Mouse (Mus musculus) kidney, embryonic 16.5 days (tissue): Measurements from ENCODE around the gene Myoz1. TPM values are rescaled to one million over a fixed set of nuclear protein-coding genes. Genes with fewer than 3 reads are reported as not detected.
A peak's percentile ranks its signal among the peaks of the same experiment; 100 is the strongest.
"Not testable (repeated sequence)": the region's sequence is repeated elsewhere in the genome, so short reads cannot be mapped to it uniquely, and the experiment has no call there.

Experiments used
- ATAC-seq: fragments of 200-750 bp; cut with Nextera tagmentation; 2 replicates; pipeline ENCODE4 v1.8.0; 2017; ENCODE audit warnings: moderate TSS enrichment; ENCODE audit not compliant: low FRiP score, low TSS enrichment
- H3K27ac ChIP-seq: fragments of 300-500 bp; sonication (generic); 2 replicates; pipeline ENCODE4 v1.5.1; 2014; ENCODE audit warnings: low read length
- H3K27me3 ChIP-seq: fragments of 300-500 bp; sonication (generic); 2 replicates; pipeline ENCODE4 v1.6.1; 2014; ENCODE audit warnings: low read length, control low read depth, mixed read lengths; ENCODE audit not compliant: insufficient read depth
- H3K36me3 ChIP-seq: fragments of 300-500 bp; sonication (generic); 2 replicates; pipeline ENCODE4 v1.6.1; 2014; ENCODE audit warnings: low read length, control low read depth, mixed read lengths; ENCODE audit not compliant: insufficient read depth
- H3K4me1 ChIP-seq: fragments of 300-500 bp; sonication (generic); 2 replicates; pipeline ENCODE4 v1.6.1; 2014; ENCODE audit warnings: low read length, control low read depth, mixed read lengths; ENCODE audit not compliant: insufficient read depth
- H3K4me2 ChIP-seq: fragments of 300-500 bp; sonication (generic); replicated peaks from 2 replicates; pipeline ENCODE4 v1.6.1; 2014; ENCODE audit warnings: low read depth, low read length
- H3K4me3 ChIP-seq: fragments of 300-500 bp; sonication (generic); 2 replicates; pipeline ENCODE4 v1.5.1; 2014; ENCODE audit warnings: mild to moderate bottlenecking, low read length
- H3K9ac ChIP-seq: fragments of 300-500 bp; sonication (generic); replicated peaks from 2 replicates; pipeline ENCODE4 v1.6.1; 2014; ENCODE audit warnings: low read length
- H3K9me3 ChIP-seq: fragments of 300-500 bp; sonication (generic); 2 replicates; pipeline ENCODE4 v1.6.1; 2016; ENCODE audit warnings: low read length, control low read depth
- WGBS: fragments of 180-500 bp; shearing (Covaris S2); extraction: QIAGEN DNeasy Blood & Tissue Kit; methylation state at CpG from one replicate; pipeline ENCODE4 v1.1.7; 2014; 5-methylcytosine and 5-hydroxymethylcytosine counted together
- polyA plus RNA-seq: library from polyadenylated mRNA; unstranded; fragments of >200 nt; fragmentation: Nextera tagmentation; extraction: Ambion mirVana; gene quantifications from 2 replicates; pipeline ENCODE4 v1.2.1, GENCODE M21; 2015

Myoz1 gene
- polyA plus RNA-seq, 1 experiment from 2014 or later = 3.2 TPM

DNA sequence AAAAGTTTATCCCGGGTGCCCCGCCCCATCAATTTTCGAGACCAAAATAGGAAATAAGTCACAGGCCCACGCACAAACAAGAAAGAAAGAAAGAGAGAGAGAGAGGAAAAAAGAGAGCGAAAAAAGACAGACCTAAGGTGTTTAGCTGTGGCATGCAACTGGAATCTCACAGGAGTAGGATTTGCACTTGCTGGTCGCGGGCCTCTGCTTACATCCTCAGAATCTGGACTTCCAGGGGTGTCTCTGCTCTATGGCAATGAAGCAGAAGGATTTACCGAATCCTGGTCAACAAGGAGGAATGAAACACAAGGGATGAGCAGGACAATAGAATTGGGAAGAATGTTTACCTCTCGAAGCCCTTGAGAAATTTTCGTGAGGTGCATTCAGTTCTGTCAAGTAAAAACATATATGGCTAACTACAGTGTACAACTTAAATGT, 14.9 kb downstream of the Myoz1 start:
- no peaks in the 10 kb centered on the region for H3K9me3 ChIP-seq
- H3K4me2 ChIP-seq = peak overlapping the region; percentile 81
- WGBS = 16% methylated on average over 10 of the region's 10 CpGs
- peaks cover 12% of the 10 kb centered on the region for H3K4me1 ChIP-seq
- no peaks in the 10 kb centered on the region for H3K36me3 ChIP-seq
- ATAC-seq = no peak
- H3K27ac ChIP-seq = peak overlapping the region; percentile 93
- H3K9ac ChIP-seq = peak overlapping the region; percentile 95
- H3K27me3 ChIP-seq = no peaks in the 10 kb centered on the region
- peak overlapping the region; percentile 90 for H3K4me3 ChIP-seq

DNA sequence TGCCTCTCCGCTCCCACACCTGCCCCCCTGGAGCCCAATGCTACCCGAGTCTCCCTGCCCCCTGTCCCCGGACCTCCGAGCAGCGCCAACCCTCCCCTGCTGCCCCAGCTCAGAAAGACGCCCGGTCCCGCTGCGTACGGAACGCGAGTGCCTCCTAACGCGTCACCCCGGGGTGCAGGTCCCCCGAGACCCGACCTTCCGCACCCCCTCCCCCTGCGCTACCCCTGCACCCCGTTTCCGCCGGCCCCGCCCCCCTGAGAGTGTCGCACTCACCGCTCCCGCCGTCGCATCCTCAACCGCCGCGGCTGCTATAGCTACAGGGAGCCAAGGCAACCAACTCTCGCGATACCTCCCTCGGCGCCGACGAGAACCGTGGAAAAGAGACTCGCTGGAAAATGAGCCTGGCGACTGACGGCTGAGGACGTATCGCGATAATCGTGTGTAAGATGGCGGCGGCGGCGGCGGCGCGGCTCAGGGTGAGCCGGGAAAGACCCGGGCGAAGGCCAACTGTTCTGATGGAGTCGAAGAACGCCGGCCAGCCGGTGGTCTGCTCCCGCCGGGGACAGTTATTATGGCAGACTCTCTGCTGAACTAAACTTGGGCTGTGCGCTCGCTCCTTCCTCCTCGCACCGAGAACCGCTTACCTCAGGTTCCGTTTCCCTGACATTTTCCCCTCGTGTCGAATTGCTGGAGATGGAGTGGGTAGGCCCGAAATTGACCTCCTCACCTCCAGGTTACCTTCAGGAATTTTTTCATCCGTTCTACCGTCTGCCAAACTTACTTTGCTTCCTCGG, 15.5 kb downstream of the Myoz1 start, which contains the start of gene Usp54:
Gene Usp54, minus strand, starts transcription at position 420 of the 794 bp plus-strand sequence.
- H3K27ac ChIP-seq = peak within 1 kb of the TSS; percentile 93
- H3K9me3 ChIP-seq = no peaks in the 10 kb centered on the region
- no peaks in the 10 kb centered on the region for H3K36me3 ChIP-seq
- H3K9ac ChIP-seq = peak within 1 kb of the TSS; percentile 95
- H3K4me2 ChIP-seq = peak within 1 kb of the TSS; percentile 87
- peaks cover 12% of the 10 kb centered on the region for H3K4me1 ChIP-seq
- no peaks in the 10 kb centered on the region for H3K27me3 ChIP-seq
- peak; percentile 96 for ATAC-seq
- under 1% methylated on average over 72 of the region's 73 CpGs for WGBS
- H3K4me3 ChIP-seq = peak within 1 kb of the TSS; percentile 90

DNA sequence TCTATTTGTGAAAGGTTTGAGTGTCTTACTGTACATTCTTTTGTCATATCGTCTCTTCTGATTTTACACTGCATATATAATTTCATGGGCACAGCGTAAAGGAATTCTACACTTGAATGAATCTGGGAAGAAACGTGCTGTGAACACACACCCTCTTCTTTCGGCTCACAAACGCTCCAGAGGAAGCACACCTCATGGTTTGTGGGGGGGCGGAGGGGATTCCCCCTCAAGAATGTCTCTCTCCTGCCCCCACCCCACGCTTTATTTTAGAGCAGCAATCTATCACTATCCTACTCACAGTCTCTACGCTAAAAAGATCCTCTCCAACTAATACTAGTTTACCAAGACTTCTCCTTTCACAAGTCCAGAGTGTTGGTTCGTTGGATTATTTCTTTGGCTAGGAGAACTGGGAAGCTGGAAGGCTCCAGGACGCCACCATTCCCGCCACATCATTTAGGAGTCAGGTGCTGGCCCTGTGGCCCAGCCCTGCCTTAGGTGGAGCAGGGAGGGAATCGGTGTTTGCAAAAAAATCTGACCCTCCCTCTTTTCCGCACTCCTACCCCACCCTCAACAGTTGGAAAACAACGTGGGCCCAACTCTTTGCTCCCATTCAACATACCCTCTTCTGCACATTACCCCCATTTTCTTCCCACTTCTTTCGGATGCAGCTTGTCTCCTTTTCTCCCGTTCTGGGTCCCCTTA, 16.3 kb downstream of the Myoz1 start:
- peak; percentile 64 for ATAC-seq
- Histone ChIP-seq H3K4me3 (peak overlapping the region; percentile 90), H3K9me3 (no peaks in the 10 kb centered on the region), H3K27ac (peak overlapping the region; percentile 85), H3K27me3 (no peaks in the 10 kb centered on the region), H3K4me1 (peaks cover 12% of the 10 kb centered on the region), H3K9ac (peak overlapping the region; percentile 95), H3K36me3 (no peaks in the 10 kb centered on the region), H3K4me2 (peak overlapping the region; percentile 87)
- WGBS = 1% methylated on average over 16 of the region's 16 CpGs

DNA sequence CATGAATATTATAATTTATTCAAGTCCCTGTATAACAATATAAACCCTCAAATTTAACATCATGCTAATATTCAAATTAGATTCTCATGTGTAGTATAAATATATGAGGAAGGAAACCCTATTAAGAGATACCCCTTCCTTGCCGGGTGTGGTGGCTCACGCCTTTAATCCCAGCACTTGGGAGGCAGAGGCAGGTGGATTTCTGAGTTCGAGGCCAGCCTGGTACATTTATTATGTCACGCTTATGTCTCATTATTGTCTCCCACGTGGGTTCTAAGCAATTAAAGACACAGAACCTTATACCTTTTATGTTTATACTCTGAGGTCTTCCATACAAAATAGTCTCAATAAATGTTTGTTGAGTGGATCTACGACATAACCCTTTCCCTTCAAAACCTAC, 17.6 kb downstream of the Myoz1 start:
- 94% methylated on average over 6 of the region's 6 CpGs for WGBS
- Histone ChIP-seq H3K9ac (no peak overlapping the region), H3K4me1 (peaks cover 12% of the 10 kb centered on the region), H3K27ac (no peak overlapping the region), H3K4me3 (no peak overlapping the region), H3K9me3 (no peaks in the 10 kb centered on the region), H3K36me3 (no peaks in the 10 kb centered on the region), H3K27me3 (no peaks in the 10 kb centered on the region), H3K4me2 (no peak overlapping the region)
- no peak for ATAC-seq

DNA sequence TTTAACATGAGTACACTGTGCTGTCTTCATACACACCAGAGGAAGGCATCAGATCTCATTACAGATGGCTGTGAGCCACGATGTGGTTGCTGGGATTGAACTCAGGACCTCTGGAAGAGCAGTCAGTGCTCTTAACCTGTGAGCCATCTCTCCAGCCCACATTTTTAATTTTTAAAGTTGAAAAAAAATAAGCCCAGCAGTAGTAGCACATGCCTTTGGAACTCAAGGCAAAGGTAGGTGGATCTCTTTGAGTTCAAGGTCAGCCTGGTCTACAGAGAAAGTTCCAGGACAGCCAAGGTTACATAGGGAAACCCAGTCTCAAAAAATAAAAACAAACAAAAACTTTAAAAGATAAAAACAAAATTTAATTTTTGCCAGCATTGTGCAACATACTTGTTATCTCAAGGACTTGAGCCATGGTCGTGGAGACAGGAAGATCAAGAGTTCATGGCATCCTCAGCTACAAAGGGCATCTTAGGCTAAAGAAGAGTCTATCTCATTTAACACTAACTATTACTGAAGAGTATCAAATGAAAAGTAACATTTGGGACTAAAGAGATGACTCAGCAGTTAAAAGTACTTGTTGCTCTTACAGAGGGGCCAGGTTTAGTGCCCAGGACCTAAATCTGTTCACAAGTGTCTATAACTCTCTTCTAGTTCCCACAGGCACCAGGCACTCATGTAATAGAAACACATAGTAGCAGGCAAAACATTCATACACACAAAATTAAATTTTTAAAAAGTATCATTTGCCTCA, 18.3 kb downstream of the Myoz1 start:
- peaks cover 12% of the 10 kb centered on the region for H3K4me1 ChIP-seq
- no peak overlapping the region for H3K9ac ChIP-seq
- 72% methylated on average over 2 of the region's 2 CpGs for WGBS
- H3K4me2 ChIP-seq = no peak overlapping the region
- H3K27ac ChIP-seq = no peak overlapping the region
- H3K9me3 ChIP-seq = no peaks in the 10 kb centered on the region
- H3K4me3 ChIP-seq = no peak overlapping the region
- no peak for ATAC-seq
- no peaks in the 10 kb centered on the region for H3K36me3 ChIP-seq
- H3K27me3 ChIP-seq = no peaks in the 10 kb centered on the region

DNA sequence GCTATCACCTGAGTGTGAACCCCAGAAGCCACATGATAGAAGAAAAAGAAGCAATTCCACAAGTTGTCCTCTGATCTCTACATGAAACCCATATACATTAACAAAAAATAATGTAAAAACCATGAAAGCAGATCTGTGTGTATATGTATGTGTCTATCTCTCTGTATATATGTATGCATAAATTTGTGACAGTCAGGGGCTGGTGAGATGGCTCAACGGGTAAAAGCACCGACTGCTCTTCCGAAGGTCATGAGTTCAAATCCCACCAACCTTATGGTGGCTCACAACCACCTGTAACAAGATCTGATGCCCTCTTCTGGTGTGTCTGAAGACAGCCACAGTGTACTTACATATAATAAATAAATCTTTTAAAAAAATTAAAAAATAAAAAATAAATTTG, 19.4 kb downstream of the Myoz1 start:
- H3K4me2 ChIP-seq, H3K9ac ChIP-seq, H3K4me1 ChIP-seq, H3K27ac ChIP-seq, H3K36me3 ChIP-seq, H3K27me3 ChIP-seq, H3K9me3 ChIP-seq, H3K4me3 ChIP-seq, ATAC-seq: not testable (repeated sequence)
- WGBS = 91% methylated on average over 3 of the region's 3 CpGs

DNA sequence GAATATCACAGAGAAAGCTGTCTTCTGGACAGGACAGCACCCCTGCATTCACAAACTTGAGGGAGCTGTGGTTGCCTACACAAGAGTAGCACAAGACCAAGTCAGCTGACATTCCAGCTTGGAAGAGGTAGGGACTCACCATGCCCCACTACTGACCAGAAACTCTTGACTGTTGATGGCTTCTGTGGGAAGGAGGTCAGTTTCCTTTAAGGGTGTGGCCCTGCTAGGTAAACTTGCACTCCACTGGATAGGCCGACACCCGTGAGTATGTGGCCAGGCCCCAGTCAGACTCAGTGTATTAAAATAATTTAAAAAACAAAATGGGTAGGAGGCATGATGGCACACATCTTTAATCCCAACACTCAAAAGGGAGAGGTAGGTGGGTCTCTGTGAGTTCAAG, 20.8 kb downstream of the Myoz1 start:
- Histone ChIP-seq H3K4me2 (no peak overlapping the region), H3K9ac (no peak overlapping the region), H3K27me3 (no peaks in the 10 kb centered on the region), H3K36me3 (no peaks in the 10 kb centered on the region), H3K4me1 (peaks cover 3% of the 10 kb centered on the region; the same call in 1 of the 2 replicates), H3K4me3 (no peak overlapping the region), H3K27ac (no peak overlapping the region), H3K9me3 (no peaks in the 10 kb centered on the region)
- no peak for ATAC-seq
- WGBS = 91% methylated on average over 2 of the region's 2 CpGs

DNA sequence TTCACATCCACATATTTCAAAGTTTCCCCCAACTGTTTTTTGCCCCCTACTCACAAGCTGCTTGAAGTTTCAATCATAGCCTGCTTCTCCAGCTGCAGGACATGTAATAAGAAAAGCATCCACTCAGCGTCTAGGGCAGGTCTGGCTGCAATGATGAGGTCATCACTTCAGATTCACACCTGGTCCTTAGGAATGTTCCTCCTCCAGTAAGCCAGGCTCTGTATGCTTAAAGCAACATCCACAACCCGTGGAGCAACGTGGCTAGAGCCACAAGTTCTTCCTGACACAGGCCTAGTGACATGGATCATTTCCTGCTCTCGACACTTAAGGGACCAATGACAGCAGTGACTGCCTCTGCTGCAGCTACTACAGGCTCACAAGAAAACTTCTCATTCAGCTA, 25.1 kb downstream of the Myoz1 start:
- H3K4me3 ChIP-seq = no peak overlapping the region
- H3K27ac ChIP-seq = no peak overlapping the region
- WGBS = 42% methylated on average over 4 of the region's 4 CpGs
- H3K36me3 ChIP-seq = no peaks in the 10 kb centered on the region
- no peaks in the 10 kb centered on the region for H3K9me3 ChIP-seq
- no peaks in the 10 kb centered on the region for H3K27me3 ChIP-seq
- ATAC-seq = no peak
- H3K9ac ChIP-seq = no peak overlapping the region
- no peak overlapping the region for H3K4me2 ChIP-seq
- H3K4me1 ChIP-seq = no peaks in the 10 kb centered on the region

DNA sequence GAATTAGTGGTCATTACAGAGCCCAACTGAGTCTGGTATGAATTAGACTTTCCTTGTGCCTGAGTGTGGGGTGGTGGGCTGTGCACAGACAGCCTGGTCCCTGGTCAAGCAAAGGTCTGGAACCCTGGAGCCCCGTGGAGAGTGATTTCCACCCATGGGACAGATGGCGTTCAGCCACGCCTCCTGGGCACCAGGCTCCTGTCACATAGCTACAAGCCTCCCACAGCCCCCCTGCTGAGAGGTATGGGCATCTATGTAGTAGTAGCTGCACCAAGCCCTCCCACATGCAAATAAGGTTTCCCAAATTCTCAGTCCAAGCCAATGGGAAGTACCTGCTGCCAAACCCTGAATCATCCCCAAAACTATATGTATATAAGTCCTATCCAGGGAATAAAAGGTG, 29.4 kb downstream of the Myoz1 start:
- no peaks in the 10 kb centered on the region for H3K4me1 ChIP-seq
- no peak overlapping the region for H3K4me2 ChIP-seq
- no peaks in the 10 kb centered on the region for H3K27me3 ChIP-seq
- WGBS = 55% methylated on average over 3 of the region's 3 CpGs
- no peak for ATAC-seq
- no peaks in the 10 kb centered on the region for H3K36me3 ChIP-seq
- H3K4me3 ChIP-seq = no peak overlapping the region
- no peak overlapping the region for H3K9ac ChIP-seq
- H3K27ac ChIP-seq = no peak overlapping the region
- H3K9me3 ChIP-seq = no peaks in the 10 kb centered on the region
